Mouse (Mus musculus): ENCODE measurements at regions not wholly inside any gene's neighbourhood (a gene's known extent, or its start where the extent isn't known, plus 50 kb on each side); places are given as distances from the start of the nearest gene placed in this dataset.

- no peak for DNase-seq (ENCODE audit: low spot score in 2 of 2)
Observed at GRCm38 (mm10) chr2:173454741-173455140, 67.6 kb upstream of the 1700021F07Rik start.

DNA sequence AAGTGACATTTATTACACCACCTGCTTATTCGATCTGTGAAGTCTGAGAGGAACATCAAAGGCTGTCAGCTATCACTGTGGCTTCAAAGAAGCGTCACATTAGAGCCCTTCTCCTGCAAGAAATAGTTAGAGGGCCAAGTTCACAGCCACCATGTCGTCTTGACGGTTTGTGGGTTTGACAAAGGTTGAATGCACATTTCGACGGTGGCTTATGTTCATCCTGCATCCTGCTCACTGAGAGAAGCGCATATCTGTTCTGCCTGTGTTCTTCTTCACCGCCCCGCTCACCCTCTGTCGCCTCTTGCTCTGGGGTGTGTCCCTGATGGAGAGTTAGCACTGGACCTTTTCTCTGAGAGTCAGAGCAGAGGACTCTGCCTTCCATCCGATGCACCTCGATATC, 67.2 kb upstream of the 1700021F07Rik start:
- DNase-seq (ENCODE audit: low spot score in 2 of 2) = no peak

GRCm38 (mm10) chr2:173456083-173456482, 66.3 kb upstream of the 1700021F07Rik start:
- DNase-seq (ENCODE audit: low spot score in 2 of 2) = no peak

- peak in 1 of 2 experiments; percentile 24 for DNase-seq (ENCODE audit: low spot score in 2 of 2)
Observed at GRCm38 (mm10) chr2:173456924-173457623, 65.3 kb upstream of the 1700021F07Rik start.

DNA sequence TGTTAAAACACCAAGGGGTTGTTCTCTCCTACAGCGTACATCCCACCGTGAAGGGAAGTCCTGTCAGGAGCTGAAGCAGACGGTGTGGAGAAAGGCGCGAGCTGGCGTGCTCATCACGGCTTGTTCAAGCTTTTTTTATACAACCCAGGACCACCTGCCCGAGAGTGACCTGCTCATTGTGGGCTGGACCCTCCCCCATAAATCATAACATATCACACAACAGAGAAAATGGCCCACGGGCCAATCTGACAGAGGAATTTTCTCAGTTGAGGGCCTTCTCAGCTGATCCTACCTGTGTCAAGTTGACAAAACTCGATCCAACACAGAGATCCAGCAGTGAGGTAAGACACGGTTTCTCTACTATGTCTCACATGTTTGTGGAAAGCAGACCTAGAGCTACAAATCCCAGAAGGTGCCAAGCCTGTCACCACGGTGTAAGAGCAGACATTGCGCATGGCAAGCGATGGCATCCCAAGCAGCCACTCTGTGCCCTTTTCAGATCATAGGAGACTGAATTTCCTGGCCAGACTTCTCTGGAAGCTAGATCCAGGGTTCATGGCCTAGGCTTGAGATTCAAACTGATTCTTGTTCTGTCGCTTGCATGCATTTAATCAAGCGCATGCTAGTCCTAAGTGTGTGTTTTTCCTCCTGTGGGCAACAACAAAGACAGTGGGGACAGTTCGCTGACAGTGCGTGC, 64.6 kb upstream of the 1700021F07Rik start:
- no peak for DNase-seq (ENCODE audit: low spot score in 2 of 2)

DNA sequence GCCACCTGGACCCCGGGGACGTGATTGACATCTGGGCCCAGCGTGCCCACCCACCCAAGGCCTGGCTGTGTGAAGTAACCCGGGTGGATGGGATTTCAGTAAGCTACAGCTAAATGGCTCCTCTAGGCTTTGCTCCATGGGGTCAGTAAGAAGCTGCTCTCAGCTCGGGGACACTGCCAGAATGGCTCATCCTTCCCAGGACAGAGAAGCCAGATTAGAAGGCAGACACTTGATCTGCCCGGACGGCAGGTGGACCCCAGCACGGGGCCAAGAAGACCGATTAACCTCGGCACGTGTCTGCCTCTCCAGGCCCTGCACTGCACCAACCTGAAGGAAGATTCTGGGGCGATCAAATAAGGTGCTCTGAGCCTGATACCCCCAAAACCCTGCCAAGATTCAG, 63.5 kb upstream of the 1700021F07Rik start:
- no peak for DNase-seq (ENCODE audit: low spot score in 2 of 2)

- no peak for DNase-seq (ENCODE audit: low spot score in 2 of 2)
Observed at GRCm38 (mm10) chr2:173463313-173463712, 59.1 kb upstream of the 1700021F07Rik start.

GRCm38 (mm10) chr2:173464562-173464961, 57.8 kb upstream of the 1700021F07Rik start:
- DNase-seq (ENCODE audit: low spot score in 2 of 2) = no peak

GRCm38 (mm10) chr2:173465006-173465620, 57.3 kb upstream of the 1700021F07Rik start:
- no peak for DNase-seq (ENCODE audit: low spot score in 2 of 2)

- no peak for DNase-seq (ENCODE audit: low spot score in 2 of 2)
Observed at GRCm38 (mm10) chr2:173468136-173468535, 54.2 kb upstream of the 1700021F07Rik start.

DNA sequence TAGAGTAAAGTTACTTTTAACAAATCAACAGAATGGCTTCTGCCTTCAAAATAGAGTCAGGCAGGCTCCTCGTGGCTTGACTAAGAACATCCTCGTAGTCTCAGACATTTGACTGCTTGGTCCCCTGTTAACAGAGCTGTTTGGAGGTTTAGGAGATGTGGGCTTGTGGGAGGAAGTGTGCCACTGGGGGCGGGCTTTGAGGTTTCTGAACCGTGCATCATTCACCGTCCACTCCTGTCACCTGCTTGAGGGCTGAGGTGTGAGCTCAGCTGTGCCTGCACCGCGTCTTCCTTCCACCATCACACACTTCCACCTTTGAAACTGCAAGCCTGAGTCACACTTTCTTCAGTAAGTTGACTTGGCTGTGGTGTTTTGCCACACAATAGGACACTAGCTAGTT, 52.6 kb upstream of the 1700021F07Rik start:
- no peak for DNase-seq (ENCODE audit: low spot score in 2 of 2)
